Mouse (Mus musculus) myocyte (in vitro differentiated cells): ENCODE results near the gene Csmd2. TPM values are rescaled to one million over a fixed set of nuclear protein-coding genes. Genes with fewer than 3 reads are reported as not detected.

Source experiments
- H3K27me3 ChIP-seq: one replicate; pipeline ENCODE4 v1.6.1; 2011; ENCODE audit not compliant: control insufficient read depth, insufficient read depth, insufficient read length
- H3K36me3 ChIP-seq: one replicate; pipeline ENCODE4 v1.6.1; 2011; ENCODE audit not compliant: control insufficient read depth, insufficient read depth
- H3K4me2 ChIP-seq: one replicate; pipeline ENCODE4 v1.6.1; 2011; ENCODE audit warnings: low read depth, control low read depth
- H3K4me3 ChIP-seq: one replicate; pipeline ENCODE4 v1.5.1; 2011; ENCODE audit warnings: mild to moderate bottlenecking, control low read depth, moderate library complexity
- H3K79me2 ChIP-seq: one replicate; pipeline ENCODE4 v1.6.1; 2011; ENCODE audit not compliant: control insufficient read depth, insufficient read depth
- H3ac ChIP-seq: one replicate; pipeline ENCODE4 v1.6.1; 2011; ENCODE audit not compliant: control insufficient read depth, insufficient read length
- CEBPB ChIP-seq: IDR thresholded peaks from 2 replicates; pipeline ENCODE4 v1.6.1; 2011; ENCODE audit warnings: mild to moderate bottlenecking, moderate library complexity; ENCODE audit not compliant: poor library complexity, insufficient read depth, severe bottlenecking
- E2F4 ChIP-seq: IDR thresholded peaks from one replicate; pipeline ENCODE4 v1.6.1; 2011; ENCODE audit warnings: mild to moderate bottlenecking, control low read depth, moderate library complexity; ENCODE audit not compliant: insufficient read depth
- MAX ChIP-seq: IDR thresholded peaks from one replicate; pipeline ENCODE4 v1.6.1; 2011; ENCODE audit warnings: low read depth, mild to moderate bottlenecking, control low read depth
- MYOD1 ChIP-seq, 3 experiments: IDR thresholded peaks; one replicate each; pipeline ENCODE4 v1.6.1; 2011; ENCODE audit warnings: control low read depth in 2 of 3, low read depth in 2 of 3, mild to moderate bottlenecking in 2 of 3, moderate library complexity in 1 of 3; ENCODE audit not compliant: insufficient read length in 2 of 3, control insufficient read depth in 1 of 3
- MYOG ChIP-seq, 3 experiments: IDR thresholded peaks; one replicate each; pipeline ENCODE4 v1.6.1; 2011; ENCODE audit warnings: control low read depth in 2 of 3, low read depth in 2 of 3, mild to moderate bottlenecking in 2 of 3; ENCODE audit not compliant: insufficient read length in 2 of 3, control insufficient read depth in 1 of 3, insufficient read depth in 1 of 3
- POLR2A ChIP-seq: IDR thresholded peaks from one replicate; pipeline ENCODE4 v1.6.1; 2011; ENCODE audit warnings: low read depth, mild to moderate bottlenecking, control low read depth, moderate library complexity; ENCODE audit not compliant: insufficient read length
- POLR2AphosphoS2 ChIP-seq: IDR thresholded peaks from one replicate; pipeline ENCODE4 v1.6.1; 2011; ENCODE audit warnings: low read depth, control low read depth; ENCODE audit not compliant: insufficient read length
- REST ChIP-seq: IDR thresholded peaks from one replicate; pipeline ENCODE4 v1.6.1; 2011; ENCODE audit warnings: mild to moderate bottlenecking, control low read depth, moderate library complexity; ENCODE audit not compliant: insufficient read depth, insufficient read length
- SRF ChIP-seq: IDR thresholded peaks from one replicate; pipeline ENCODE4 v1.6.1; 2011; ENCODE audit warnings: low read depth; ENCODE audit not compliant: control insufficient read depth, insufficient read length
- TCF12 ChIP-seq: IDR thresholded peaks from one replicate; pipeline ENCODE4 v1.6.1; 2011; ENCODE audit warnings: mild to moderate bottlenecking, control low read depth; ENCODE audit not compliant: poor library complexity, insufficient read depth, severe bottlenecking
- TCF3 ChIP-seq: IDR thresholded peaks from one replicate; pipeline ENCODE4 v1.6.1; 2011; ENCODE audit warnings: low read depth, control low read depth; ENCODE audit not compliant: insufficient read length
- USF1 ChIP-seq: IDR thresholded peaks from one replicate; pipeline ENCODE4 v1.6.1; 2011; ENCODE audit warnings: low read depth, mild to moderate bottlenecking, control low read depth, moderate library complexity
- polyA plus RNA-seq: library from polyadenylated mRNA; unstranded; fragments of >200 nt; fragmentation: generic; extraction: Trizol; gene quantifications from one replicate; pipeline ENCODE4 v1.2.1, GENCODE M21; 2012; ENCODE audit warnings: missing spikeins

Gene Csmd2
- polyA plus RNA-seq, 1 experiment: not detected

GRCm38 (mm10) chr4:128427261-128428030, 439.8 kb downstream of the Csmd2 start:
- Histone ChIP-seq H3ac (no peak overlapping the region), H3K4me3 (no peak overlapping the region), H3K79me2 (no peaks in the 10 kb centered on the region), H3K4me2 (no peak overlapping the region), H3K27me3 (no peaks in the 10 kb centered on the region), H3K36me3 (no peaks in the 10 kb centered on the region)
- TF ChIP-seq SRF (no peak), POLR2A (no peak), USF1 (no peak), TCF12 (no peak), POLR2AphosphoS2 (no peak), REST (no peak), E2F4 (no peak), MYOD1 (IDR thresholded peaks at IDR 0.05; ENCODE audit: control insufficient read depth in 1 of 3, insufficient read length in 2 of 3, low read depth in 2 of 3) (no peak), MAX (no peak), TCF3 (no peak), CEBPB (no peak), MYOG (IDR thresholded peaks at IDR 0.05; ENCODE audit: control insufficient read depth in 1 of 3, insufficient read depth in 1 of 3, insufficient read length in 2 of 3, low read depth in 2 of 3) (no peak)

- Histone ChIP-seq H3K4me2 (no peak overlapping the region), H3K36me3 (no peaks in the 10 kb centered on the region), H3K79me2 (no peaks in the 10 kb centered on the region), H3K4me3 (no peak overlapping the region), H3K27me3 (no peaks in the 10 kb centered on the region), H3ac (no peak overlapping the region)
- TF ChIP-seq REST (no peak), MYOD1 (IDR thresholded peaks at IDR 0.05; ENCODE audit: control insufficient read depth in 1 of 3, insufficient read length in 2 of 3, low read depth in 2 of 3) (no peak)
These were observed 440.8 kb downstream of the Csmd2 start for GRCm38 (mm10) chr4:128428303-128429107.

- Histone ChIP-seq H3ac (no peak overlapping the region), H3K36me3 (no peaks in the 10 kb centered on the region), H3K27me3 (no peaks in the 10 kb centered on the region), H3K79me2 (no peaks in the 10 kb centered on the region), H3K4me2 (no peak overlapping the region), H3K4me3 (no peak overlapping the region)
- TF ChIP-seq CEBPB: no peak
- TF ChIP-seq SRF: no peak
- TF ChIP-seq TCF3: no peak
- no peak for TF ChIP-seq POLR2A
- TF ChIP-seq USF1: no peak
- no peak for TF ChIP-seq E2F4
- TF ChIP-seq TCF12: no peak
- TF ChIP-seq MYOD1 (IDR thresholded peaks at IDR 0.05; ENCODE audit: control insufficient read depth in 1 of 3, insufficient read length in 2 of 3, low read depth in 2 of 3): no peak
- TF ChIP-seq REST: no peak
- no peak for TF ChIP-seq POLR2AphosphoS2
- no peak for TF ChIP-seq MAX
- TF ChIP-seq MYOG (IDR thresholded peaks at IDR 0.05; ENCODE audit: control insufficient read depth in 1 of 3, insufficient read depth in 1 of 3, insufficient read length in 2 of 3, low read depth in 2 of 3): no peak
These were observed 441.9 kb downstream of the Csmd2 start for GRCm38 (mm10) chr4:128429591-128429990.

GRCm38 (mm10) chr4:128440550-128440949, 452.9 kb downstream of the Csmd2 start:
- no peak overlapping the region for H3ac ChIP-seq
- no peak for TF ChIP-seq USF1
- TF ChIP-seq REST: no peak
- no peak for TF ChIP-seq MYOG (IDR thresholded peaks at IDR 0.05; ENCODE audit: control insufficient read depth in 1 of 3, insufficient read depth in 1 of 3, insufficient read length in 2 of 3, low read depth in 2 of 3)
- TF ChIP-seq POLR2A: no peak
- TF ChIP-seq E2F4: no peak
- TF ChIP-seq MAX: no peak
- TF ChIP-seq POLR2AphosphoS2: no peak
- TF ChIP-seq TCF12: no peak
- H3K27me3 ChIP-seq: peaks cover 10% of the 10 kb centered on the region

GRCm38 (mm10) chr4:128441228-128441627, 453.6 kb downstream of the Csmd2 start:
- TF ChIP-seq E2F4 (no peak), REST (no peak), MYOD1 (IDR thresholded peaks at IDR 0.05; ENCODE audit: control insufficient read depth in 1 of 3, insufficient read length in 2 of 3, low read depth in 2 of 3) (no peak), SRF (no peak), USF1 (no peak), CEBPB (no peak), TCF3 (no peak), POLR2A (no peak), MAX (no peak), MYOG (IDR thresholded peaks at IDR 0.05; ENCODE audit: control insufficient read depth in 1 of 3, insufficient read depth in 1 of 3, insufficient read length in 2 of 3, low read depth in 2 of 3) (no peak), POLR2AphosphoS2 (no peak), TCF12 (no peak)

More at GRCm38 (mm10) chr4:128440550-128440949, 452.9 kb downstream of the Csmd2 start:
- H3K79me2 ChIP-seq: no peaks in the 10 kb centered on the region
- H3K4me2 ChIP-seq: no peak overlapping the region
- H3K36me3 ChIP-seq: no peaks in the 10 kb centered on the region
- H3K4me3 ChIP-seq: no peak overlapping the region

More at GRCm38 (mm10) chr4:128441228-128441627, 453.6 kb downstream of the Csmd2 start:
- Histone ChIP-seq H3K4me2 (no peak overlapping the region), H3ac (no peak overlapping the region), H3K4me3 (no peak overlapping the region), H3K79me2 (no peaks in the 10 kb centered on the region), H3K36me3 (no peaks in the 10 kb centered on the region), H3K27me3 (peaks cover 10% of the 10 kb centered on the region)
